In genomic region chr2:5725028-5725701, GRCm38 (mm10) we compare ENCODE assay signal across 13 mouse cellular contexts. TPM values are rescaled to one million over a fixed set of nuclear protein-coding genes. Genes with fewer than 3 reads are reported as not detected.
DNase-seq lines count a peak whose midpoint lies in the region; ATAC-seq and TF ChIP-seq lines count a peak whose summit lies in the region.
"Had no signal": no experiment of that assay in that cellular context is flagged by ENCODE, and none has a peak within 500 bp of the region (broad histone marks: within the 10 kb centered on the region; RNA-seq: fewer than 3 reads in every experiment).

No protein-coding gene starts in this region.

- DNase-seq in neural tube, embryonic 11.5 days (ENCODE audit: low spot score): peak; percentile 18
- DNase-seq in neural tube, embryonic 10.5 days (ENCODE audit: extremely low spot score, low spot score): no peak
- peak; percentile 85 for DNase-seq in forebrain, embryonic 14.5 days (ENCODE audit: low spot score)
- DNase-seq in retina, postnatal 1 day: peak; percentile 79
- DNase-seq in heart, adult 2 months: no peak
- no peak for DNase-seq in cerebellum, adult 18-20 months
- DNase-seq in stomach, postnatal 0 days (ENCODE audit: low spot score): no peak
- DNase-seq: adrenal gland, postnatal 36 days; kidney, adult 18-20 months; layer of hippocampus, postnatal 36 days had no signal

- intact Hi-C loops in heart, adult 2 months (cut with DNase I): no loop called here

- no peak for ATAC-seq in neural tube, embryonic 11.5 days (ENCODE audit: insufficient read depth, low FRiP score, low TSS enrichment)
- ATAC-seq in forebrain, embryonic 14.5 days: peak; percentile 76
- ATAC-seq in limb, embryonic 12.5 days (ENCODE audit: insufficient number of reproducible peaks, insufficient read depth, low FRiP score, low TSS enrichment, low read depth): peak; percentile 56; the same call in 1 of the 2 replicates
- ATAC-seq in stomach, postnatal 0 days (ENCODE audit: low FRiP score, low TSS enrichment): no peak
- ATAC-seq: Patski had no signal

- no peaks in the 10 kb centered on the region for H3K36me3 ChIP-seq in neural tube, embryonic 11.5 days (ENCODE audit: control insufficient read depth, insufficient read depth, low read length)
- H3K36me3 ChIP-seq in forebrain, embryonic 14.5 days (ENCODE audit: control insufficient read depth, insufficient read depth, low read length): no peaks in the 10 kb centered on the region
- no peaks in the 10 kb centered on the region for H3K36me3 ChIP-seq in limb, embryonic 12.5 days
- no peaks in the 10 kb centered on the region for H3K36me3 ChIP-seq in heart, adult 2 months (ENCODE audit: control insufficient read depth, insufficient read depth, low read length)
- H3K36me3 ChIP-seq in stomach, postnatal 0 days (ENCODE audit: control insufficient read depth, insufficient read depth, low read length): no peaks in the 10 kb centered on the region

- 9% methylated on average over 8 of the region's 8 CpGs for WGBS in neural tube, embryonic 11.5 days
- 4% methylated on average over 8 of the region's 8 CpGs for WGBS in forebrain, embryonic 14.5 days
- 7% methylated on average over 8 of the region's 8 CpGs for WGBS in limb, embryonic 12.5 days
- WGBS in heart, adult 2 months: 40% methylated on average over 8 of the region's 8 CpGs
- 28% methylated on average over 8 of the region's 8 CpGs for WGBS in stomach, postnatal 0 days

- no peaks in the 10 kb centered on the region for H3K4me1 ChIP-seq in neural tube, embryonic 11.5 days (ENCODE audit: control insufficient read depth, insufficient read depth, low read length)
- H3K4me1 ChIP-seq in forebrain, embryonic 14.5 days (ENCODE audit: control insufficient read depth, insufficient read depth, low read length): peaks cover 17% of the 10 kb centered on the region
- peaks cover 12% of the 10 kb centered on the region for H3K4me1 ChIP-seq in limb, embryonic 12.5 days (replicated peaks)
- no peaks in the 10 kb centered on the region for H3K4me1 ChIP-seq in heart, adult 2 months (ENCODE audit: control insufficient read depth, insufficient read depth, low read length)
- no peaks in the 10 kb centered on the region for H3K4me1 ChIP-seq in stomach, postnatal 0 days (replicated peaks; ENCODE audit: control insufficient read depth, insufficient read depth)

- H3K9ac ChIP-seq in neural tube, embryonic 11.5 days (ENCODE audit: low read length): no peak overlapping the region
- no peak overlapping the region for H3K9ac ChIP-seq in forebrain, embryonic 14.5 days (ENCODE audit: low read length)
- no peak overlapping the region for H3K9ac ChIP-seq in limb, embryonic 12.5 days (replicated peaks)
- H3K9ac ChIP-seq in heart, adult 2 months (ENCODE audit: low read depth, low read length): no peak overlapping the region
- no peak overlapping the region for H3K9ac ChIP-seq in stomach, postnatal 0 days (ENCODE audit: low read length)
- H3K9ac ChIP-seq: liver, embryonic 14.5 days had no signal

- no peak overlapping the region for H3K4me2 ChIP-seq in neural tube, embryonic 11.5 days (ENCODE audit: low read depth)
- H3K4me2 ChIP-seq in forebrain, embryonic 14.5 days (ENCODE audit: low read length): peak overlapping the region; percentile 8; the same call in 1 of the 2 replicates
- H3K4me2 ChIP-seq in limb, embryonic 12.5 days: 0 out of 2 replicates have a peak overlapping the region, but pooled peaks have one; percentile 19
- H3K4me2 ChIP-seq in stomach, postnatal 0 days (replicated peaks; ENCODE audit: low read depth): no peak overlapping the region

- H3K27me3 ChIP-seq in neural tube, embryonic 11.5 days (ENCODE audit: control insufficient read depth, insufficient read depth, low read length): no peaks in the 10 kb centered on the region
- no peaks in the 10 kb centered on the region for H3K27me3 ChIP-seq in forebrain, embryonic 14.5 days (replicated peaks; ENCODE audit: control insufficient read depth, insufficient read depth, low read length)
- no peaks in the 10 kb centered on the region for H3K27me3 ChIP-seq in limb, embryonic 12.5 days
- no peaks in the 10 kb centered on the region for H3K27me3 ChIP-seq in heart, adult 2 months (ENCODE audit: control insufficient read depth, insufficient read depth, low read length)
- no peaks in the 10 kb centered on the region for H3K27me3 ChIP-seq in stomach, postnatal 0 days (ENCODE audit: control insufficient read depth, insufficient read depth, low read length)
- H3K27me3 ChIP-seq: Patski had no signal

- no peak overlapping the region for H3K27ac ChIP-seq in neural tube, embryonic 11.5 days (ENCODE audit: low read depth, low read length)
- H3K27ac ChIP-seq in forebrain, embryonic 14.5 days (ENCODE audit: low read depth, low read length): 0 out of 2 replicates have a peak overlapping the region, but pooled peaks have one; percentile 17
- H3K27ac ChIP-seq in limb, embryonic 12.5 days: no peak overlapping the region
- no peak overlapping the region for H3K27ac ChIP-seq in heart, adult 2 months
- H3K27ac ChIP-seq in stomach, postnatal 0 days (replicated peaks): no peak overlapping the region
- H3K27ac ChIP-seq: liver, embryonic 14.5 days had no signal

- no peak for TF ChIP-seq CTCF in heart, adult 2 months (IDR thresholded peaks at IDR 0.05)
- no peak for TF ChIP-seq CTCF in stomach, postnatal 0 days (IDR thresholded peaks at IDR 0.05; ENCODE audit: low read depth)

- no peaks in the 10 kb centered on the region for H3K9me3 ChIP-seq in neural tube, embryonic 11.5 days (ENCODE audit: control insufficient read depth, low read length)
- H3K9me3 ChIP-seq in forebrain, embryonic 14.5 days (replicated peaks; ENCODE audit: control insufficient read depth, low read length): no peaks in the 10 kb centered on the region
- no peaks in the 10 kb centered on the region for H3K9me3 ChIP-seq in limb, embryonic 12.5 days
- H3K9me3 ChIP-seq in stomach, postnatal 0 days (ENCODE audit: control insufficient read depth, low read length): no peaks in the 10 kb centered on the region

- no peaks in the 10 kb centered on the region for H3K79me2 ChIP-seq in heart, adult 2 months (replicated peaks; ENCODE audit: control insufficient read depth, insufficient read depth, low read length)

- no peak for TF ChIP-seq POLR2A in heart, adult 2 months (IDR thresholded peaks at IDR 0.05; ENCODE audit: insufficient read depth, low read depth, low read length)

- H3K4me3 ChIP-seq in neural tube, embryonic 11.5 days (ENCODE audit: low read depth, low read length): no peak overlapping the region
- H3K4me3 ChIP-seq in forebrain, embryonic 14.5 days (ENCODE audit: low read depth, low read length): no peak overlapping the region
- H3K4me3 ChIP-seq in limb, embryonic 12.5 days (replicated peaks): no peak overlapping the region
- H3K4me3 ChIP-seq in heart, adult 2 months: no peak overlapping the region
- no peak overlapping the region for H3K4me3 ChIP-seq in stomach, postnatal 0 days (ENCODE audit: low read depth, low read length)

- no peak for TF ChIP-seq EP300 in heart, adult 2 months (IDR thresholded peaks at IDR 0.05; ENCODE audit: insufficient read depth, low read depth, low read length)
- no peak for TF ChIP-seq EP300 in stomach, postnatal 0 days (optimal IDR thresholded peaks at IDR 0.05)

RNA-seq across cellular contexts. Expression of gene Camk1d, which starts 10.8 kb away (rescaled TPM):
- polyA plus RNA-seq in neural tube, embryonic 11.5 days (2014; fragmentation: Nextera tagmentation; extraction: Ambion mirVana): 0.91 and 2.1 TPM in 2 replicates
- polyA plus RNA-seq in forebrain, embryonic 14.5 days (2014; fragmentation: Nextera tagmentation; extraction: Ambion mirVana): 3.8 and 4.1 TPM in 2 replicates
- polyA plus RNA-seq in limb, embryonic 12.5 days (2016; fragmentation: Nextera tagmentation; extraction: Ambion mirVana): 1.1 TPM in 2 replicates
- total RNA-seq in heart, adult 2 months (2021): 1 to 10 TPM; 4.3 to 4.9 TPM
- 2.5 and 3.3 TPM in 2 replicates for polyA plus RNA-seq in heart, adult 2 months (2012; rRNA removed)
- polyA plus RNA-seq in stomach, postnatal 0 days (2015; fragmentation: Nextera tagmentation; extraction: Ambion mirVana): 6.7 and 8.4 TPM in 2 replicates

Comparison
In these comparisons a context has a peak if more than half of its experiments do, and no peak if none do; other contexts are left out.
1. DNase-seq: peak in neural tube, embryonic 11.5 days (single experiment), forebrain, embryonic 14.5 days (single experiment) and retina, postnatal 1 day (single experiment); none in neural tube, embryonic 10.5 days (single experiment), heart, adult 2 months (0 of 2), cerebellum, adult 18-20 months (0 of 2) and stomach, postnatal 0 days (single experiment).
2. ATAC-seq: peak in forebrain, embryonic 14.5 days (single experiment) and limb, embryonic 12.5 days (single experiment); none in neural tube, embryonic 11.5 days (single experiment) and stomach, postnatal 0 days (single experiment).
3. H3K4me2 ChIP-seq: peak in forebrain, embryonic 14.5 days (single experiment) and limb, embryonic 12.5 days (single experiment); none in neural tube, embryonic 11.5 days (single experiment) and stomach, postnatal 0 days (single experiment).